Mouse (Mus musculus) brain, adult 10 weeks (tissue): ENCODE measurements around the gene Aff1. TPM values are rescaled to one million over a fixed set of nuclear protein-coding genes. Genes with fewer than 3 reads are reported as not detected.

Experiments used
- polyA plus RNA-seq: library from polyadenylated mRNA; stranded (reverse); fragments of 350-450 nt; fragmentation: Illumina TruSeq; extraction: RNeasy Lipid Tissue Mini Kit (QIAGEN cat#74804); gene quantifications from one replicate; pipeline ENCODE4 v1.2.3, GENCODE M21; 2015; ENCODE audit warnings: low read depth, low replicate concordance

Gene Aff1
- 6.0 TPM for polyA plus RNA-seq

DNA sequence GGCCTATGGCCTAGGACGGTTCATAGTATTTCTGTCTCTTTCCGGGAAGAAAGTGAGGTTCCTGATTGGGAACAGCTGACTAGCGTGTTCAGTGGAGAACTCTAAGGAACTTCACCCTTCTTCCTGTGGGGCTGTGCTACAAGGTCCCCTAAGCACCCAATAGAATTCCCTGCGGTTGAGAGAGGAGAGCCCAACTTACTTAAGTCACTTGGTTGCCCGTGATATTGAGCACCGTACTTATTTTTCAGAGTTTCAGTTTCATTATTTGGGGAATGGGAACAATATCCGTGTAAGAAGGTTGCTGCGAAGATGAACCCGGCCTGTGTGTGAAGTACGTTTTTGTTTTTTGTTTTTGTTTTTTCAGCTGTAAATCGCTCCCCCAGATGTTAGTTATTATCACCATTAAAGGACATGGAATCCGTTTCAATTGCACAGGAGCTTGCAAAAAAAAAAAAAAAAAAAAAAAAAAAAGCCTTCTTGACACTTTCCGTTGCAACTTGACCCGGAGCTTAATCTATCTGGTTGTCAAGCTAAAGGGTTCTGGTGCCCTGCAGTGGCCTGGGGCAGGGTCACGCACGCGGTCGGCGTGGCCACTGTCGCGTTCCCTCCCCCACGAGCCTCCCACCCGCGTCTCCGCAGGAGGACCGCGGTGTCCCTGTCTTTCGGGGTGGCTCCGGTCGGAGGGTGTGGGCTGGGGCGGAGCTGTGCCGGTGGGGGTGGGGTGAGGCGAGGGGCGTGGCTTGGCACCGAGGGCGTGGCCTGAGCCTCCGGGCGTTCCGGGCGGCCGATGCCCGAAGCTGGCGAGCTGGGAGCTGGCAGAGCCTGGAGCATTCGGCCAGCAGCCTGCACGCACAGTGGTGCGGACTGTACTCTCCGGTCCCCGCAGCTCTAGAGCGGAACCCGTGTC is at the start of gene Aff1:
Aff1 (plus strand) TSS at position 751 of the 907 bp plus-strand sequence.

GRCm38 (mm10) chr5:103655346-103656118 is 36.6 kb upstream of the Aff1 start, which contains the start of gene 1700016H13Rik:
TSS of gene 1700016H13Rik (minus strand) at chr5:103656010.

Other genes with a start within 250 kb of the Aff1 start
- gene Slc10a6, start 63.0 kb upstream of the Aff1 start, polyA plus RNA-seq = not detected
- not detected for gene 1700016H13Rik, start 36.4 kb upstream of the Aff1 start, polyA plus RNA-seq
- gene Klhl8, start 218.9 kb downstream of the Aff1 start, polyA plus RNA-seq = 26.4 TPM